Mouse (Mus musculus): ENCODE results near the gene Homer2.

Homer2 gene

GRCm38 (mm10) chr7:81652296-81652695 is 55.0 kb downstream of the Homer2 start:
- DNase-seq (ENCODE audit: low spot score in 2 of 2), result no peak

GRCm38 (mm10) chr7:81651284-81651683 is 56.0 kb downstream of the Homer2 start:
- DNase-seq (ENCODE audit: low spot score in 2 of 2), result no peak

- no peak for DNase-seq (ENCODE audit: low spot score in 2 of 2)
Measured at GRCm38 (mm10) chr7:81649270-81649669, 58.1 kb downstream of the Homer2 start.

- no peak for DNase-seq (ENCODE audit: low spot score in 2 of 2)
Measured at GRCm38 (mm10) chr7:81647959-81648358, 59.4 kb downstream of the Homer2 start.

- no peak for DNase-seq (ENCODE audit: low spot score in 2 of 2)
Measured at GRCm38 (mm10) chr7:81644551-81645235, 62.6 kb downstream of the Homer2 start.

- DNase-seq (ENCODE audit: low spot score in 2 of 2), result no peak
Measured at GRCm38 (mm10) chr7:81641101-81641500, 66.2 kb downstream of the Homer2 start.

GRCm38 (mm10) chr7:81632586-81632985 is 74.7 kb downstream of the Homer2 start:
- no peak for DNase-seq (ENCODE audit: low spot score in 2 of 2)

- DNase-seq (ENCODE audit: low spot score in 2 of 2), result no peak
Measured at GRCm38 (mm10) chr7:81631261-81631660, 76.1 kb downstream of the Homer2 start.

GRCm38 (mm10) chr7:81626460-81626859 is 80.9 kb downstream of the Homer2 start:
- peak; percentile 10 to 13 for DNase-seq (ENCODE audit: low spot score in 2 of 2)

GRCm38 (mm10) chr7:81623767-81624166 is 83.6 kb downstream of the Homer2 start:
- no peak for DNase-seq (ENCODE audit: low spot score in 2 of 2)

- no peak for DNase-seq (ENCODE audit: low spot score in 2 of 2)
Measured at GRCm38 (mm10) chr7:81622793-81623192, 84.5 kb downstream of the Homer2 start.

GRCm38 (mm10) chr7:81615031-81615430 is 92.3 kb downstream of the Homer2 start:
- DNase-seq (ENCODE audit: low spot score in 2 of 2), result no peak

GRCm38 (mm10) chr7:81612856-81613635 is 94.3 kb downstream of the Homer2 start:
- DNase-seq (ENCODE audit: low spot score in 2 of 2), result no peak

GRCm38 (mm10) chr7:81610125-81610524 is 97.2 kb downstream of the Homer2 start:
- no peak for DNase-seq (ENCODE audit: low spot score in 2 of 2)

GRCm38 (mm10) chr7:81606452-81606851 is 100.9 kb downstream of the Homer2 start:
- DNase-seq (ENCODE audit: low spot score in 2 of 2), result no peak

- DNase-seq (ENCODE audit: low spot score in 2 of 2), result no peak
Measured at GRCm38 (mm10) chr7:81605489-81605888, 101.8 kb downstream of the Homer2 start.

GRCm38 (mm10) chr7:81604991-81605390 is 102.3 kb downstream of the Homer2 start:
- DNase-seq (ENCODE audit: low spot score in 2 of 2), result no peak

GRCm38 (mm10) chr7:81599379-81600280 is 107.7 kb downstream of the Homer2 start:
- DNase-seq (ENCODE audit: low spot score in 2 of 2), result no peak

GRCm38 (mm10) chr7:81597660-81598059 is 109.7 kb downstream of the Homer2 start:
- no peak for DNase-seq (ENCODE audit: low spot score in 2 of 2)

GRCm38 (mm10) chr7:81596086-81596485 is 111.2 kb downstream of the Homer2 start:
- DNase-seq (ENCODE audit: low spot score in 2 of 2), result no peak

GRCm38 (mm10) chr7:81595056-81595455 is 112.3 kb downstream of the Homer2 start:
- no peak for DNase-seq (ENCODE audit: low spot score in 2 of 2)

- no peak for DNase-seq (ENCODE audit: low spot score in 2 of 2)
Measured at GRCm38 (mm10) chr7:81593387-81593786, 113.9 kb downstream of the Homer2 start.

Measured in natural killer cell, adult 2 months (primary cell).